Mouse (Mus musculus) erythroid progenitor cell, adult 5-6 weeks (primary cell): ENCODE data around the gene Psmc1. TPM values are rescaled to one million over a fixed set of nuclear protein-coding genes. Genes with fewer than 3 reads are reported as not detected.
A peak's percentile ranks its signal among the peaks of the same experiment; 100 is the strongest.

Experiments used
- ATAC-seq: replicated peaks from 2 replicates; pipeline ENCODE4 v1.8.0; 2016; ENCODE audit warnings: moderate number of reproducible peaks, mild to moderate bottlenecking, moderate TSS enrichment, inconsistent platforms; ENCODE audit not compliant: poor library complexity, low FRiP score, severe bottlenecking
- total RNA-seq, 2 experiments: library from RNA; stranded (forward) in 1 of 2; stranded (reverse) in 1 of 2; fragments of 150-400 nt in 1 of 2; fragments of 186-747, 209-891 nt in 1 of 2; gene quantifications; 2 replicates each; pipeline versions ENCODE4 v1.2.3 to v1.2.4; 2015 to 2017; ENCODE audit warnings: low replicate concordance in 2 of 2

Psmc1 gene
- total RNA-seq, 2 experiments from 2014 or later, result 46.8 to 70.0 TPM

DNA sequence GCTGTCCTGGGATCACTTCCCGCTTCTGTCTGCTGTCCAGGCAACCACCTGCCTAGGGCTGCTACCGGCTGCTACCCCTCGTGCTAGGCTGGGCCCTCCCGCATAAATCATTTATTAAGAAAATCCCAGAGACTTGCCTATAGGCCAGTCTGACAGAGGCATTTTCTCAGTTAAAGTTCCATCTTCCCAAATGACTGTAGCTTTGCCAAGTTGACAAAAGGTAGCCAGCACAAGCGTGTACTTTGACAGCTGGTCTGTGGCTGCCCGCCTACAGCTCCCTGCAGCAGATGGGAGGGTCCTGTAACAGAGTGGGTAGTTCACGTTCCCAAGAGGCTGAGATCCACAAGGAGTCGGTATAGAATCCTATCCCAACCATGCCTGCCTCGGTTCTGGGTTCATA is 13.5 kb downstream of the Psmc1 start:
- ATAC-seq, result no peak

DNA sequence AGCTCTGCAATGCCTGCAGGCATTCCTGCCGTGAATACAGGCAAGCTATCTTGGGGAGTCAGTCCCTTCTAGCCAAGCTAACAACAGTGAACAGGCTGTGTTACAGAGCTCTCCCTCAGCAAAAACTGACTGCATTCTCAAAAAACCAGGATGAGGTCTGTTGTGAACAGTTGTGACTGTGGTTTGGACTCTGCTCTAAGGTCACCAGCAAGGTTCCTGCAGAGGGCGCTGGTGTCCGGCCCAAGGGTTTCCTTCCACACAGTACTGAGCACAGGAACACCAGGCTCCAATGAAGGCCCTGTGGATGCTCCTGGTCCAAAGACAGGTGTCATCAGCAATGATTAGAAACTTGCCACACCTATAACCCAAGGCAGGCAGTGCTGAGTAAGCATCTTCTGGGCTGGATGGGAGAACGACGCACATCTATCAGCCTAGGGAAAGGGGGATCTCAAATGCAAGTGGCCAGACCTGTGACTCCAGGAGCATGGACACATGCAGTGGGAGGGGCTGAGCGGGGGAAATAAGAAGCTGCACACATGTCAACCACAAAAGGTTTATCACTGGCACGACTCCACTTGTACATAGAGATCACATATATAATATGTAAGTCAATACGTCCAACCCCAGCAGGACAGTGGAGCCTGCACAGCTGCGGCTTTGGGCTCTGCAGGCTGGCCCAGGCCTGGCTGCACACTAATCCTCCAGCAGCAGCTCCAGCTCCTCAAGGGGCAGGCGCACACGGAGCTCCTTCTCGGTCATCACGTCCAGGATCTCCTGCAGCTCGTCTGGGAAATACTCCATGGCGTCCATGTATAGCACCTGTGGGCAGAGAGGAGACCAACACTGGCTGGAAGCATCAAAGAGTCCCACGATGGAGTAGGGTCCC is 15.2 kb downstream of the Psmc1 start:
- no peak for ATAC-seq

DNA sequence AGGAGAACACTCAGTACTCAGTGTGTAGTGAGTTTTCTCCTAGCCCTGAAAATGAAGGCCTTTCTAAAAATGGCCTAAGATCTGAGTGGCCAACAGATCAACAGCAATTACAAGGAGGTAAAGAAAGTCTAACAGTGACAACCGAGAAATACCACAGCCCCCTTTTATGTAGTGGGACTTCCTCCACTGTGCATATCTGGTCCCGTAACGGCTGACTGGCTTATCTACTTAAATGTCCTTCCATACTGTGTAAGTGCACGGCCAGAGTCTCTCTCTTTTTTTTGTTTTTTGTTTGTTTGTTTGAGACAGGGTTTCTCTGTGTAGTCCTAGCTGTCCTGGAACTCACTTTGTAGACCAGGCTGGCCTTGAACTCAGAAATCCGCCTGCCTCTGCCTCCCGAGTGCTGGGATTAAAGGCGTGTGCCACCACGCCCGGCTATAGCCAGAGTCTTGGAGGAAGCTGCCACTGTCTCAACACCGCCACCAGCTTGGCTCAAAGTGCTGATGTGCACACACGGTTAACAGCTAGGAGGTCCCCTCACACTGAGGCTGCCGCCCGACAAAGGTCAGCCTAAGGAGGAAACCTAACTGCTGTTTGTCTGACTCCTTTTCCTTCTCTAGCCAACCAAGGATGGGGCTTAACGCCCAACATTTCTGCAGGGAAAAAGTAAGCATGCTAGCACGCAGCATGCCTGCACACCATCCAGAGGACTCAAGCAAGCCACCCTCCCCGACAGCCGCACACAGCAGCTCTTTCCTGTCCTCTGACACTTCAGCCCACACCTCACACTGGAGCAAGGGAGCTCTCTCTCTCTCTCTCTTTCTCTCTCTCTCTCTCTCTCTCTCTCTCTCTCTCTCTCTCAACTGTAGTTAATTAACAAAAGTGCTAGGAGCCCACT is 17.3 kb downstream of the Psmc1 start:
- ATAC-seq, result no peak

DNA sequence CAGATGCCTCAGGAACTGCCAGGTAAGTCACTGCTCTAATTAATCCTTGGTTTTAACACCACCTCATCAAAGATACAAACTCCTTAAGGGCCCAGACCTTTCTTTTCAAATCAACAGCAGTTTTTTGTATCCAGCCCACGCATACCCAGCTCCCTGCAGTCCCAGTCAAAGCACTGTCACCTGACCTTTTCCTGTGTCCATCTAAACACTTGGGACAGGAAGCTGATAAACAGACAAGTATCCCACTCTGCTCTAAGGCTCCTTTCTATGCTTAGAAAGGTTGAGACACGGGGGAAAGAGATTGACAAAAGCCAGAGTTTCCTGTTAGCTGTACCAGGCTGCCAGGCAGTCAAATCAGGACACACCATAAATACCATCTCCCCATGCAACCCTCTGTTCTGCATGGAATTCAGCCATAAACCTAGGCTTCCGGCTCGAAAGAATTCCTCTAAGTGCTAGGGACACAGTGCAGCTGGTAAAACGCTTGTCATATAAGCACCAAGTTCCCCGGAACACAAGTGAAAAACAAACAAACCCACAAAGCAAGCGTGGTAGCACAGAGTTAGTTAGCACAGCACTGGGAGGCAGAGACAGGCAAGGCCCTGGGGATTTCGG is 18.0 kb downstream of the Psmc1 start:
- no peak for ATAC-seq

DNA sequence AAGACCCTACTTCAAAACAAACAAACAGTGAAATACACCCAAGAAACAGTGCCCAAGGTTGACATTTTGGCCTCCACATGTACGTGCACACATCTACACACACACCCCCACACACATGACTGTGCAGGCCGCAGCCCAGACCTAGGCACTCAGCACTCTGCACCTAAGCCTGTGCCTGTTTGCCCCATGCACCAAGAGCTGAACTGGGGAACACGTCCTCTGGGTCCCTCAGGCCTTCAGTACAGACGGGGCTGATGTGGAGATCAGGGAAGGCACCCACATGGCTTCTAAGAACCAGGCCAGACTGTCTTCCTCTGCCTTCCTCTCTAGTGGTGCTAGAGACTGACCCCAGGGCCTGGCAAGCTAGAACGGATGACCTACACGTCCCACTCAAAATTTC is 18.6 kb downstream of the Psmc1 start:
- ATAC-seq, result no peak

DNA sequence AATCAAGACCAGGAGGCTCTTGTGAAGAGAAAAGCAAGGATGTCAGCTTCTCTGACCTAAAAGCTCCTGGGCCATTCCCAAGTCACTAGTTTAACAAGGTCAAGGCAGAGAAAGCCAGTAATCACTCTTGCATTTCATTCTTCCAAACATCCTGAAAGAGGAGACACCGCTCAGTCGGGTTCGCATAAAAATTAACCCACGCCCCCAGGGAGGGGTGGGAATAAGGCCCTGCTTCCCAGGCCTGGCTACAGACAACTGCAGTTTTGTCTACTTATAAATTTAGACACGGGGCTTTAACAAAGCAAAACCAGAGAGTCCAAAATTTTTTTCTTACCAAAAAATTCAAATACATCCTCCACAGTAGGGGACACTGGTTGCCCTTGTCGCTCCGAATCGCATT is 19.0 kb downstream of the Psmc1 start:
- no peak for ATAC-seq

DNA sequence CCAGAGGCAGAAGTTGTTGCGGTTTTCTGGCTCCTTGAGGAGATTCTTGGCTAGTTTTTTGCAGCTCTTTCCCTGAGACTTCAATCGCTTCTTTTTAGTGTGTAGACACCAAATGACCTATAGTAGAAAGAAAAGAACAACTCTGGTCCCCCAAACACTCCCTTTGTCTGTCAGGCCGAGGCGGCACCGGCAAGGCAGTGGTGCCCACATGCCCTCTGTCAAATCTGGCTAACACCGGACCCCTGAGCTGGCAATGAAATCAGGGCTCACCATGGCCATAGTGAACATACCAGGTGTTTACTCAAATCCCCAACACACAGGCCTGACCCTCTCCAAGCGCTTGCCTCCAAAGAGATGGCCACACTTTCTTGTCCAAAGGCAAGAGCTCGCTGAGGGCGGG is 21.2 kb downstream of the Psmc1 start:
- no peak for ATAC-seq

DNA sequence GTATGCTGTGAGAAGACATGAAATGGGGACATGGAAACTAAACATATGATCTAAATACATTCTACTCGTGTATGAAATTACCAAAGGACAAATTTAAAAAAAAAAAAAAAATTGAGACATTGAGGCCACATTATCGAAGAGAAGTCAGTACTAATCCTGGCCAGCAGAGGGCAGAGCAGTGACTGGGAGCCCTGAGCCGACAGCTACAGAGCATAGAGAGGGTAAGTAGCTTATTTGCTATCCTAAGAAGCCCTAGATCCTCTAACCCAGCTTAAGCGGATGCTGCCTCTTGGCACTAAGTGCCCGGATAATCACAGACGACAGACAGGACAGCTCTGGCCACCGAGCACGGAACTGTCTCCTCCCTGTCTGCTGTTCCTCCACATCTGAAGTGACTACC is 21.7 kb downstream of the Psmc1 start:
- ATAC-seq, result peak; percentile 50; the same call in 1 of the 2 replicates

DNA sequence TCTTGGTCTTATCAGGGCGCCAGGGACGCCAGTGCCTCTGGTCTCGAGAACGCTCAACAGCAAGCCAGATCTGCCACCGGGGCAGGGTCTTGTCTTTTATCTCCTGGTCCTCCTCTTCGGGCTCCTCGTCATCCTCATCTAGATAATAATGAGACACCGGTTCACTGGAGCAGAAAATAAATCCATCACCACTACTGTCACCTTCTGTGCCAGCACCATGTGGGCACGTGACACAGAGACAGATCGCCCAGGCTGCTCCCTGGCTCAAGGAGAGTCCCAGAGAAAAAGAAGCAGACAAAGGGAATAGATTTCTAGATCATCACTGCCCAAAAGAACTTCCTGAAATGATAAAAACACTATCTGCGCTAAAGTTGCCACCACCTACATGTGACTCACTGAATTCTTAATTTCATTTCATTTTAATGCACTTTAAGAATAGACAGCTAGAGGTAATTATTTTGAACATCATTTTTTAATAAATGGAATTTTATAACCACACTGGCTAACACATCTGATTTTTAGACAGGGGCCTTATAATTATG is 24.5 kb downstream of the Psmc1 start:
- ATAC-seq, result no peak

DNA sequence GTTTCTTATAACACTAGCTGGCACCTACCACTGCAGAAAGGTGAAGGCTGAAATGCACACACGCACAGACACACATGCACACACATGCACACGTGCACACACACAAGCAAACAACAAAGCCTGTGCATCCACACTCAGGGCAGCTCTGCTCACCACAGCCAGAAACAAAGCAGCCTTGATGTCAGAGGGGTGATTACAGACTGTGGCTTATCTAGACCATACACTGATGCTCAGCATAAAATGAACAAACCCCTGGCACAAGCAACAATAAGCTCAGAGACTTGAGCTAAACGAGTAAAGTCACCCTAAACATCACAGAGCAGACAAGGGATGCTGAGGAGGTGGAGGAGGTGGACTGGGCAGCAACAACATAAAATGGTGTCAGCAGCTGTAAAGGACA is 25.2 kb downstream of the Psmc1 start:
- no peak for ATAC-seq

DNA sequence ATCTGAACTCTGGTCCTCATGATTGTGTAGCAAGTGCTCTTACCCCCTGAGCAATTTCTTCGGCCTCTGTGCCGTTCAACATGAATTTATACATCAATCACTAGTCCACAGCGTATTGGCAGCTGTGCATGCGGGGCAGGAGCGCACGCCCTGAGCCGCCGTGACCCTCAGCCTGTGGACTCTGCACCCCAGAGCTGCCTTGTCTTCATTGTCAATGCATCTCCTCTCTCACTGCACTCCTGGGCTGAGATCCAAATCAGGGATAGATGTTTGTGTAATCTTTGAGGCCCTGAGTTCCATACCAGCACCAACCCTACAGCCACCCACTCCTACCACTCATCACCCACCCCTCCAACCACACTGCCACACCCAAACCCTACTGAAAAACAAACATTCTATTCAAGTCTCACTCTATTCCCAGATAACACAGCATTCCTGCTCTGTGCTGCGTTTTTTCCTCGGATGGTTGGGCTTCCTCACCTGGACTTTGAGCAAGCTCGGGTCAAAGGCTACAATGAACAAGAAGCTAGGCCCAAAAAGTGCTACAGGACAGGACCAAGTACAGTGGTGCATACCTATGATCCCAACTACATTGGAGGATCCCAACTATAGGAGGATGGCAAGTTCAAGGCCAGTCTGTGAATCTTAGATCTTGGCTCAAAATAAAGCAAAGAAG is 33.0 kb downstream of the Psmc1 start:
- no peak for ATAC-seq

DNA sequence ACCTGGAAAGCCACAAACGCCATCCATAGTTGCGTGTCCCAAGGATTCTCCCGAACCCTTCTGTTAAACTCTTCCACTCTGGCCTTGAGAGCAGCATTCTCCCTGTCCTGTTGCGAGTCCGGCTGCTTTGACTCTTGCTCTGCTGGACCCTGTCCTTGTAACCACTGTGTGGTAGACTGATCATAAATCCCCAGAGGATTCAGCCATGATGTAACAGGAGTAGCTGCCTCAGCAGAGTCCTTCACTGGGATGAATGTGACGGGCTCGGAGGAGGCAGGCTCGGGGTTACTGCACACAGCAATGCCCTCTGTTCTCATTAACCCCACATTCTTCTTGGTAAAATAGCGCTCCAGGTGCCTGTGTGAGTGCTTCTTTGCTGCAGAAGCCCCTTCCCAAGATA is 33.8 kb downstream of the Psmc1 start:
- ATAC-seq, result no peak

DNA sequence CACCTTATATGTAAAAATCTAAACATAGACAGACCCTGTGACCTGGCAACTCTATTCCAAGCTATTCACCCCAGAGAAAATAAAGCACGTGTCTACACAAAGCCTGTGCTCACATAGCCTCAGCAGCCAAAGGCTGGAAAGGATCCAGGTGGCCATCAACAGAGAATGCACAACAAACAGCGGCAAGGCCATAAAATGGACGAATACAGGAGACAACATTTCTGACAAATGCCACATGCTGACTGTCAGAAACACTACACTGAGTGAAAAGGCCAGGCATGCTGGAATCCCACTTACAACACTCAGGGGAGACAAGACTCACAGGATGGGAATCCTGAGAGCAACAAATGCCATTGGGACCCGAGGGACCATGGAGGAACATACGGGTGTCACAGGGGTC is 34.3 kb downstream of the Psmc1 start:
- ATAC-seq, result no peak

DNA sequence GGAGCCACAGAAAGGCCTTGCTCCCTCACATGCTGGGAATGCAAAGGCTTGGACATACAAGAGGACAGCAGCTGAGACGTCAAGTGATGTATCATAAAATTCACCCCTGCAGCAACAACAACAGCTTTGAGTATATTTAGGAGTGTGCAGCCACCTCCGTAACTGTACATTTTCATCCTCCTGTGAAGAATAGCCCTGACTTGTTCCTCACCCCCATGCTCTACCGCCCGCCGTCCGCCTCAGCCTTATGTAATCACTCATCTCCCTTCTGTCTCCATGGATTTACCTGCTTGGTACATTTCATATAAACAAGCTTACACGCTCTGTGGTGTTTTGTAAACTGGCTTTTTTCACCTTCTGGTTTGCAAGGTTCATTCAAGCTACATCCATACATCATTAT is 42.5 kb downstream of the Psmc1 start:
- no peak for ATAC-seq

DNA sequence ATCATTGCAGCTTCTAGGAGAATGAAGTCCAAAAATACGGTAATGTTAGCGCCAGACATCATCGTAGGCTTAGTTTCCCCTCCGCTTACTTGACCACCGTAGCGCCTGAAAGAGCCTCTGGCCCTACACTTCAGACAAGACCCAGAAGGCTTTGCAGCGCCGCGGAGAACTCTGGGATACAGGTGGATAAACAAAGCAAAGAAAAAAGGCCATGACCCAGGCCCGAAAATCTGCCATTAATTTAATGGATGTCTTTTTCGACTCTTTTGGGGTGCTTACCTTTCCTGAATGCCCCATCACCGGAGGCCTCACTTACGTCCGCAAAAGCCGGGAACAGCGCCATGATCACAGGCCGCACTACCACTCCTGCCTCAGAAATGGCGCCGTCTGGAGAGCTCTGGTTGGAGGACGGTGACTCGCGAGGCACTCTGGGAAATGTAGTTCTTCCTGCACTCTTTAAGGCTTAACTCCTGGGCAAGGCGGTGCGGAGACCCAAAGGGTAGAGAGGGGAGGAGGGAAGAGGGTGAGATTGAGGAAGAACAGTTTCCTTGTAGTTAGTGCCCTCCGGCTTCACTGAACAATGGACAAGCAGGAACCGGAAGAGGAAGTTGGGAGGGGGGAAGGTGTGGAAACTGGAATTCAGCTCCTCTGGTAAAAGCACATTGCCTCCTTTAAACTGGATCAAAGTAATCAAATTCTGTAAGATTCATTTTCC is 49.5 kb downstream of the Psmc1 start, which contains the start of gene Nrde2:
TSS of gene Nrde2 (minus strand) at position 393 of the 715 bp plus-strand sequence.
- peak; percentile 100 for ATAC-seq

DNA sequence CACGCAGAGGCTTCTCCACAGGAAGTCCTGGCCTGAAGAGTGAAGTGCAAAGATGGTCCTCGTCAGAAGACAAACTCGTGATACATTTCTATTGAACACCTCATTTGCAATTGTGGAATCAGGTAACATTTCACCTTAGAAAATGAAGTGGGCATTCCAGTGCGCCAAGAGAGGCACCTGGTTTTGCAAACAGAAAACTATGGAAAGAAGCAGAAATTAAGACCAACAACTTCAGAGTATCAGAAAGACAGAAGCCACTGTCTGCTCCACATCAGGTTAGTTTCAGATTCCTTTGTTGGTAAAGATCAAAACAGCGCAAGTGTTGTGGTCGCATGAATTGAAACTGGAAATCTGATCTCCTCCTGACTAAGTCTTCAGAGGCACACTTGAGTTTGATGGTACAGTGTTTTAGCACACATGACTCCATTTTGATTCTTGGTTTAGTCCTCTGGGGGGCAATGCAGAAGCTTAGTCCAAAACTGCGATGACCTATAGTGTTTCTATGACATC is 55.1 kb downstream of the Psmc1 start:
- no peak for ATAC-seq

DNA sequence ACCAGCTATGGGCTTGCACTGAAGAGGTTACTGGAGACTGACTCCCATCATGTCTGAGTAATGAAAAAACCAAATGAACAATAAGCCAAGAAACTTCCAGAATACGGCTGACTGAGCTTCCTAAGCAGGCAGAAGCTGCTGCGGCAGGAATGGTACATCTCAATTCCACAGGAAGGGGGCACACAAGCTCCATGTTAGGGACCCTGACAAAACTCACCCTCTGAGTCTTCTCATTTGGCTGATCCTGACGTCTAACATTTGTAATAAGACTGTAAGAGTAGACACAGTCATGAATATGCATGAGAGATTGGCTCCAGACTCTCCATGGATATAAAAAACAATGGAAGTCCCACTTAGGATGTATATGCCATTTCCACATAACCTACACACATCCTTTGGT is 56.2 kb downstream of the Psmc1 start:
- no peak for ATAC-seq

DNA sequence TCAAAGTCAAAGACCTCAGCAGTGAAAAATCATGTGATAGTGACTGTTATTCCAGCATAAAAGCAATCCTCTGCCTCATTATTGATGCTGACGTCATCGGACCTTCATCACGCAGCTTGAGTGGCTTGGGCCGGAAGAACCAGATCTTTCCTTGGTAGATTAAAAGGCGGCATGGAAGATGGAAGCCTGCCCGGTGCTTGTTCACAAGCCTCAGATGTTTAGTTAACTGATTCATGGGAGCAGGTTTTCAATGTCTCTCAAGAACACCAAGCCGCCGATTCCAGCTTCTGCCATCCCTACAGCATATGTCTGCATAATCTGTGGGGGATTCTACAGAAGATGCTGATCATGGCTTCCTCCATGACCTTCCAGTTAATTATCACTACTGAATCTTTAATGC is 57.0 kb downstream of the Psmc1 start:
- ATAC-seq, result no peak

DNA sequence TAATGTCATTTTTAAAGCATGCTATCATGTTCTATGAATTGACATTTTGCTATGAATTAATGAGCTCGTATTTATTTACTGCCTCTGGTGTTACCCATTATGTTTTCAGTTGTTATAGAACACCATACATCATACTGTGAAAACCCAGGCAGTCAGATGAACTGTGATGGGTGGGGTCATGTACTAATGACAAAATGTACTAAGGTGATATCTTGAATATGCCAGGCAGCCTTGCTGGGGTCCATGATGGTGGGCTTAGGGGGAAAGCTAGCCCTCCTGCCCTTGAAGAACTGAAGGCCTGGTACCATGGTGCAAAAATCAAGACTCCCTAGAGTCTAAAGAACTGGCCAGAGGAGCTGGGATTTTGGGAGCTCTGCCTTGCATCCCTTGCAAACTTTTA is 57.5 kb downstream of the Psmc1 start:
- no peak for ATAC-seq
